Mouse (Mus musculus): ENCODE data around the gene Haus5. TPM values are rescaled to one million over a fixed set of nuclear protein-coding genes. Genes with fewer than 3 reads are reported as not detected.
A peak's percentile ranks its signal among the peaks of the same experiment; 100 is the strongest.

Gene Haus5
- total RNA-seq, 2 experiments from 2014 or later = 4.7 to 5.0 TPM

GRCm38 (mm10) chr7:30625530-30626384 lies 39.0 kb downstream of the Haus5 start, which contains the start of gene Cox6b1:
Gene Cox6b1 (minus strand): TSS chr7:30626151.
- peak; percentile 83 for DNase-seq

- DNase-seq = no peak
Measured at GRCm38 (mm10) chr7:30619202-30619601, 45.6 kb downstream of the Haus5 start.

GRCm38 (mm10) chr7:30618658-30619057 lies 46.1 kb downstream of the Haus5 start:
- no peak for DNase-seq

DNA sequence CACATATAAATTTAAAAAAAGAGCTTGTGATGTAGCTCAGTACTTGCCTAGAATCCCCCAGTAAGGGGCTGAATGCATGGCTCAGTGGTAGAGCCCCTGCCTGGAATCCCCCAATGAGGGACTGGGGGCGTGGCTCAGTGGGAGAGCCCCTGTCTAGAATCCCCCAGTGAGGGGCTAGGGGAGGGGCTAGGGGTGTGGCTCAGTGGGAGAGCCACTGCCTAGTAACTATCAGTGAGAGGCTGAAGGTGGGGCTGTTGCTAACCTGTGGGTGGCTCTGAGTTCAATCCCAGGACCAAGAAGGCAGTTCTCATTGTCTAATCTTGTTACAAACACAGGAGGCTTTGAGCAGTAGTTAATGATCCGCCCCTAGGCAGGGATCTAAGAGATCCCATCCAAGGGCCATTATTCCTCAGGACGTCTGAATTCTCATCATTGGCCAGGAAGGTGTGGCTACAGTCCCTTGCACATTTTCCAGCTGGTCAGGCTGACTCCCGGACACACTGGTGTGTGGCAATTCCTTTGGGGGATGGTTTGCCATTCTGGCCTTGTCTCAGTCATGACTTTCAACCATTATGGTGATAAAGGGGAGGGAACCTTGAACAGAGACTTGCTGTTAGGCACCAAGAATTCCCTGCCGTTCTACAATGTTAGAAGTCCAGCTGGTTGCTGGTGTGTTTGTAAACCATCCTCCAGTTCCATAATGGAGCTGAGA lies 49.6 kb downstream of the Haus5 start:
- DNase-seq = no peak

DNA sequence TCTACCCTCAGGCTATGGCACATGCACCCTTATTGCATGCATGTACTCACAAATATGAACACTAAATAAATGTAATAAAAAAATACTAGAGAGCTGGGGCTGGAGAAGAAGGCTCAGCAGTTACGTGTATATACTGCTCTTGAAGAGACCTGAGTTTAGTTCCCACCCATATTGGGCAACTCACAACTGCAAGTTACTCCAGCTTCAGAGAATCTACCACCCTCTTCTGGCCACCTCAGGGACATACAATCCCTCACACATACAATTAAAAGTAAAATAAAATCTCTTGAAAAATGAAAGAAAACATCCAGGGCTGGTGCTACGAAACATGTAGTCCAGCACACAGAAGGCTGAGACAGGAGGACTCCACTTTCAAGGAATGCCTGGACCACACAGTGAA lies 50.3 kb downstream of the Haus5 start:
- no peak for DNase-seq

- peak; percentile 18 to 32 for DNase-seq
Measured at GRCm38 (mm10) chr7:30613529-30614112, 51.2 kb downstream of the Haus5 start.

DNA sequence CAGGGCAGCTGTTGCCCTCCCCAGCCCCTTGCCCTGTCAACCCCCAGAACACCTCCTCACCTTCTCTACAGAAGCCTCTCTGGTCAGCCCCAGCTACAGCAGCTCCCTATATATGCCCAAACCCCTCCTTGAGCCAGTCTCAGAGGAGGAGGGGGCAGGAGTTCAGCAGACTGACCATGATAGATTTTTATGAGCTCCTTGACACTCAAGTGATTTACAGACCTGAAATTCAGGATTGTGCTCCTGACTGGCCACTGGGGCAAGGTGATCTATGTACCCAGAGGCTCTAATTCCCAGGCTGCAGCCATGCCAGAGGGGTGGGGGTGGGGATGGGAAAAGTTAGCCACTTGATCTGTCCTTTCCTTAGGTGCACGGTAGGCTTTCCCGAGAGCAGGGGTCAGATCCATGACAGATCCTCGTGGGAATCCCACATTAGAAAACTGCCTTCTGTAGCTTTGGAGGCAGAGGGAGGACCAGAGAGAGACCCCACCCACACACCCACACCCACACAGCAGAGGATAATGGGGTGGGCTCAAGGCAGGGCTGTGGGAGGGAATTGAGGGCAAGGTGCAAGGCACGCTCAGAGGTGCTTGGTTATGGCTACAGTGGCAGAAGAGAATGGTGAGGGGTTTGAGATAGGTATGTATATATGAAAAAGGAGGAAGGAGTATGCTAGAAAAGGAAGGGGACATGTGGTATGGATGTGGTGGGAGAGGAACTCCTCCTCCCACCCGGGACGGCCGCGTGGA lies 52.0 kb downstream of the Haus5 start, which contains the start of gene Upk1a:
TSS of gene Upk1a (minus strand) at position 194 of the 749 bp plus-strand sequence.
- DNase-seq = no peak

- no peak for DNase-seq
Measured at GRCm38 (mm10) chr7:30610043-30610442, 54.8 kb downstream of the Haus5 start.

DNA sequence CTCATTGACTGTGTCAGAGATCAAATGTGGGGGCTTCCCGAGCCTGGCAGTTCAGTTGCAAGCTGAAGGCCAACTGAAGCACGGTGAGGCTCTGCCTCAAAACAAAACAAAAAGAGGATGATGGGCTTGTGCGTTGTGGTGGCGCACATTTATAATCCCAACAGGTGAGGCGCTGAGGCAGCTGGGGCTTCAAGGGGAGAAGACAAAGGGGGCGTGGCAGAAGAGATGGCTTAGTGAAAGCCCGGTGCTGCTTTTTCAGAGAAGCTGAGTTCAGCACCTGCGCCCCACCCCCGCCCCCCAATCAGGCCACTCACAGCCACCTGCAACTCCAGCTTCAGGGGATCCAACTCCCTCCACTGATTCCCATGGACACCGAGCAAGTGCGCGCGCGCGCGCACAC lies 56.3 kb downstream of the Haus5 start:
- no peak for DNase-seq

DNA sequence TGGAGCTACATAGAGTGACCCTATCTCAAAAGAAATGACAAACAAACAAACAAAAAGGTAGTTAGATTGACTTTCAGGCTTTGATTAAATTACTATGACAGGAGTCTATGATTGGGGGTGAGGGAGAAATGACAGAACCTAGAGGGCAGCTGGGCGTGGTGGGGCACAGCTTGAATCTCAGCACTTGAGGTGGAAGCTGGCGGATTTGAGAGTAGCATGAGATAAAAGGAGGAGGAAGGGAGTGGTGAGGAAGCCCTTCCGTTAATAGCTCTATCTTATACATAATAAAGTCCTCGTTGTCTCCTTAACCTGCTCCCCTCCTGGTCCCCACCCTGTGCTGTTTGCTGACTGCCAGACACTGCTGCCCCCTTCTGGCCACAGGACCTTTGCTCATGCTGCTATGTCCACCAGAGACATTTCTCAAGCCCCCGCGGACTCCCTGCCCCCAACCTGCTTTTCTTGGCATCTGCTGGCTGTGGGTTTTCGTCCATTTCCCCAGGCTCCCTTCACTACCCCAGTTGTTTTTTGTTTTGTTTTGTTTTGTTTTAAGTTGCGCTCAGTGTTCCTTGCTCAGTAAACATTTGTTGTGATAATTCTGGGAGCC lies 57.0 kb downstream of the Haus5 start:
- no peak for DNase-seq

GRCm38 (mm10) chr7:30604944-30605343 lies 59.9 kb downstream of the Haus5 start:
- no peak for DNase-seq

DNA sequence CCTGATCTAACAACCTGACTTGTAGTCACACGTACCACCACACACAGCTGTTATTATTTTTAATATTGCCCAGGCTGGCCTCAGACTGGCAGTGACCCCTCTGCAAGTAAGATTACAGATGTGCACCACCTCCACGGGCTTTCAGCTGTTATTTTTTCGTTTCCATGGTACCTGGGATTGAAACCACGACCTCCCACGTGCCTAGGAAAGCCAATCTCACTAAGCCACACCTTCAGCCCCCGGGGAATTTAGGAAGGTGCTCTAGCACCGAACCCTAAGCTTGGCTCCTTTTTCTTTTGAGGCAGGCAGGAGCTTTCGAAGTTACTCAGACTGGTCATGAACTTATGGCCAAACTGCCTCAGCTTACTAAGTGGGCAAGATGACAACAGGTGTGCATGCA lies 60.4 kb downstream of the Haus5 start:
- no peak for DNase-seq

Other genes starting within 250 kb of the Haus5 start
- not detected for gene Hcst, start 245.1 kb downstream of the Haus5 start, total RNA-seq (2021)
- gene Nfkbid, start 243.3 kb downstream of the Haus5 start, total RNA-seq (2021) = 1 to 10 TPM; 3.1 to 3.4 TPM
- gene Aplp1, start 219.5 kb downstream of the Haus5 start, total RNA-seq (2021) = 1,000 to 10,000 TPM; 1,244 to 1,325 TPM
- 10 to 100 TPM; 12.3 to 21.0 TPM for gene Kirrel2, start 207.3 kb downstream of the Haus5 start, total RNA-seq (2021)
- 1 to 10 TPM; 1.2 TPM for gene Nphs1, start 206.7 kb downstream of the Haus5 start, total RNA-seq (2021)
- under 1 TPM in 1 of 2 experiments, not detected in 1; 0.73 TPM for gene Prodh2, start 171.4 kb downstream of the Haus5 start, total RNA-seq (2021)
- 100 to 1,000 TPM; 104 to 111 TPM for gene Arhgap33, start 129.9 kb downstream of the Haus5 start, total RNA-seq (2021)
- gene Hspb6, start 112.8 kb downstream of the Haus5 start, total RNA-seq (2021) = 1 to 10 TPM; 3.3 to 3.7 TPM
- 1 to 10 TPM; 5.7 to 6.9 TPM for gene Proser3, start 112.7 kb downstream of the Haus5 start, total RNA-seq (2021)
- gene Lin37, start 105.2 kb downstream of the Haus5 start, total RNA-seq (2021) = 10 to 100 TPM; 46.4 to 50.1 TPM
- gene U2af1l4, start 101.7 kb downstream of the Haus5 start, total RNA-seq (2021) = 10 to 100 TPM; 69.0 to 72.2 TPM
- 10 to 100 TPM; 10.9 to 11.1 TPM for gene Gm49396, start 101.7 kb downstream of the Haus5 start, total RNA-seq (2021)
- gene Psenen, start 101.4 kb downstream of the Haus5 start, total RNA-seq (2021) = 10 to 100 TPM; 79.8 to 92.4 TPM
- 1 to 10 TPM; 5.5 to 7.0 TPM for gene Igflr1, start 99.6 kb downstream of the Haus5 start, total RNA-seq (2021)
- 10 to 100 TPM; 42.3 to 53.4 TPM for gene Kmt2b, start 76.3 kb downstream of the Haus5 start, total RNA-seq (2021)
- gene Zbtb32, start 66.1 kb downstream of the Haus5 start, total RNA-seq (2021) = not detected
- under 1 TPM in 1 of 2 experiments, not detected in 1; 0.25 TPM for gene Upk1a, start 52.1 kb downstream of the Haus5 start, total RNA-seq (2021)
- gene Cox6b1, start 38.8 kb downstream of the Haus5 start, total RNA-seq (2021) = 100 to 1,000 TPM; 609 to 715 TPM
- not detected for gene Etv2, start 29.1 kb downstream of the Haus5 start, total RNA-seq (2021)
- 10 to 100 TPM; 72.4 to 76.0 TPM for gene Rbm42, start 14.7 kb downstream of the Haus5 start, total RNA-seq (2021)
- gene Pmis2, start 6.6 kb upstream of the Haus5 start, total RNA-seq (2021) = not detected
- not detected for gene 2200002J24Rik, start 33.9 kb upstream of the Haus5 start, total RNA-seq (2021)
- under 1 TPM; 0.35 to 0.70 TPM for gene Atp4a, start 47.2 kb upstream of the Haus5 start, total RNA-seq (2021)
- gene Tmem147, start 64.5 kb upstream of the Haus5 start, total RNA-seq (2021) = 100 to 1,000 TPM; 107 to 118 TPM
- gene Gapdhs, start 78.7 kb upstream of the Haus5 start, total RNA-seq (2021) = not detected
- gene Sbsn, start 86.5 kb upstream of the Haus5 start, total RNA-seq (2021) = 1 to 10 TPM; 6.4 to 9.7 TPM
- gene Dmkn, start 98.8 kb upstream of the Haus5 start, total RNA-seq (2021) = under 1 TPM in 1 of 2 experiments, not detected in 1; 0.91 TPM
- gene Krtdap, start 122.9 kb upstream of the Haus5 start, total RNA-seq (2021) = not detected
- not detected for gene Ffar2, start 158.8 kb upstream of the Haus5 start, total RNA-seq (2021)
- not detected for gene Ffar3, start 191.2 kb upstream of the Haus5 start, total RNA-seq (2021)
- not detected for gene Ffar1, start 196.6 kb upstream of the Haus5 start, total RNA-seq (2021)
- gene Cd22, start 215.3 kb upstream of the Haus5 start, total RNA-seq (2021) = not detected
- gene Mag, start 249.9 kb upstream of the Haus5 start, total RNA-seq (2021) = 100 to 1,000 TPM; 196 to 197 TPM